Mouse (Mus musculus) midbrain, postnatal 0 days (tissue): ENCODE measurements around the gene Haus6. TPM values are rescaled to one million over a fixed set of nuclear protein-coding genes. Genes with fewer than 3 reads are reported as not detected.

Source experiments
- ATAC-seq: fragments of 200-750 bp; cut with Nextera tagmentation; 2 replicates; pipeline ENCODE4 v1.8.0; 2017; ENCODE audit warnings: moderate number of reproducible peaks, mild to moderate bottlenecking, moderate TSS enrichment, moderate library complexity; ENCODE audit not compliant: low FRiP score
- DNase-seq: peaks from one replicate; pipeline ENCODE4 v3.0.0-alpha.2; 2015; ENCODE audit warnings: low spot score
- H3K27ac ChIP-seq: fragments of 300-500 bp; sonication (generic); 2 replicates; pipeline ENCODE4 v1.5.1; 2014; ENCODE audit warnings: low read depth, mild to moderate bottlenecking, low read length, mixed read lengths
- H3K27me3 ChIP-seq: fragments of 300-500 bp; sonication (generic); 2 replicates; pipeline ENCODE4 v1.6.1; 2014; ENCODE audit warnings: low read length, control low read depth, mixed read lengths; ENCODE audit not compliant: insufficient read depth
- H3K36me3 ChIP-seq: fragments of 300-500 bp; sonication (generic); 2 replicates; pipeline ENCODE4 v1.6.1; 2014; ENCODE audit warnings: low read length, control low read depth, mixed read lengths; ENCODE audit not compliant: insufficient read depth
- H3K4me1 ChIP-seq: fragments of 300-500 bp; sonication (generic); 2 replicates; pipeline ENCODE4 v1.6.1; 2014; ENCODE audit warnings: mild to moderate bottlenecking, control low read depth, antibody characterized with exemption, low read length, mixed read lengths; ENCODE audit not compliant: insufficient read depth
- H3K4me2 ChIP-seq: fragments of 300-500 bp; sonication (generic); 2 replicates; pipeline ENCODE4 v1.6.1; 2014; ENCODE audit warnings: low read depth, mild to moderate bottlenecking, low read length, mixed read lengths; ENCODE audit not compliant: poor library complexity, severe bottlenecking
- H3K4me3 ChIP-seq: fragments of 300-500 bp; sonication (generic); 2 replicates; pipeline ENCODE4 v1.5.1; 2014; ENCODE audit warnings: low read depth, mild to moderate bottlenecking, low read length, moderate library complexity
- H3K9ac ChIP-seq: fragments of 300-500 bp; sonication (generic); replicated peaks from 2 replicates; pipeline ENCODE4 v1.6.1; 2014; ENCODE audit warnings: mild to moderate bottlenecking, low read length, moderate library complexity, mixed read lengths; ENCODE audit not compliant: poor library complexity, severe bottlenecking
- H3K9me3 ChIP-seq: fragments of 300-500 bp; sonication (generic); 2 replicates; pipeline ENCODE4 v1.6.1; 2016; ENCODE audit warnings: low read length, control low read depth
- CTCF ChIP-seq: IDR thresholded peaks from 2 replicates; pipeline ENCODE4 v1.5.1; 2016; ENCODE audit warnings: antibody characterized with exemption, mild to moderate bottlenecking
- WGBS: fragments of 180-500 bp; shearing (Covaris S2); extraction: QIAGEN DNeasy Blood & Tissue Kit; methylation state at CpG from one replicate; pipeline ENCODE4 v1.1.7; 2014; 5-methylcytosine and 5-hydroxymethylcytosine counted together
- polyA plus RNA-seq: library from polyadenylated mRNA; unstranded; fragments of >200 nt; fragmentation: Nextera tagmentation; extraction: Ambion mirVana; gene quantifications from 2 replicates; pipeline ENCODE4 v1.2.1, GENCODE M21; 2015
- total RNA-seq: library from RNA; depleted of rRNA; stranded (reverse); fragments of >200 nt; gene quantifications from 2 replicates; pipeline ENCODE4 v1.2.3, GENCODE M21; 2014; rRNA removed

Haus6 gene
- total and polyA plus RNA-seq, 2 experiments from 2014 or later: 3.7 to 4.2 TPM

- no peak for TF ChIP-seq CTCF
- Histone ChIP-seq H3K27ac (no peak overlapping the region), H3K4me2 (no peak overlapping the region), H3K9me3 (no peaks in the 10 kb centered on the region), H3K4me3 (no peak overlapping the region), H3K27me3 (no peaks in the 10 kb centered on the region), H3K9ac (no peak overlapping the region), H3K4me1 (no peaks in the 10 kb centered on the region), H3K36me3 (no peaks in the 10 kb centered on the region)
- DNase-seq (no peak), ATAC-seq (no peak)
- 78% methylated on average over 1 of the region's 1 CpGs for WGBS
Observed at GRCm38 (mm10) chr4:86541573-86541972, 70.3 kb downstream of the Haus6 start.

- Histone ChIP-seq H3K27me3 (no peaks in the 10 kb centered on the region), H3K4me2 (no peak overlapping the region), H3K9me3 (no peaks in the 10 kb centered on the region), H3K27ac (no peak overlapping the region), H3K9ac (no peak overlapping the region), H3K36me3 (no peaks in the 10 kb centered on the region), H3K4me1 (no peaks in the 10 kb centered on the region), H3K4me3 (no peak overlapping the region)
- TF ChIP-seq CTCF: no peak
- DNase-seq (no peak), ATAC-seq (no peak)
- whole genome bisulfite sequencing: 95% methylated on average over 5 of the region's 5 CpGs
Observed at GRCm38 (mm10) chr4:86538936-86539335, 72.9 kb downstream of the Haus6 start.

GRCm38 (mm10) chr4:86537972-86538371 is 73.9 kb downstream of the Haus6 start:
- peak; percentile 53 for TF ChIP-seq CTCF
- ATAC-seq: no peak
- H3K9ac ChIP-seq: no peak overlapping the region

GRCm38 (mm10) chr4:86534091-86534481 is 77.8 kb downstream of the Haus6 start:
- 69% methylated on average over 5 of the region's 5 CpGs for WGBS
- no peaks in the 10 kb centered on the region for H3K9me3 ChIP-seq
- ATAC-seq (no peak), DNase-seq (no peak)
- TF ChIP-seq CTCF: no peak
- no peak overlapping the region for H3K9ac ChIP-seq
- no peaks in the 10 kb centered on the region for H3K4me1 ChIP-seq
- H3K4me2 ChIP-seq: no peak overlapping the region
- no peaks in the 10 kb centered on the region for H3K36me3 ChIP-seq
- H3K27ac ChIP-seq: no peak overlapping the region
- H3K27me3 ChIP-seq: no peaks in the 10 kb centered on the region
- H3K4me3 ChIP-seq: no peak overlapping the region

More at GRCm38 (mm10) chr4:86537972-86538371, 73.9 kb downstream of the Haus6 start:
- H3K27ac ChIP-seq: no peak overlapping the region
- H3K27me3 ChIP-seq: no peaks in the 10 kb centered on the region
- H3K9me3 ChIP-seq: no peaks in the 10 kb centered on the region
- no peaks in the 10 kb centered on the region for H3K4me1 ChIP-seq
- WGBS: 41% methylated on average over 4 of the region's 4 CpGs
- no peak overlapping the region for H3K4me3 ChIP-seq
- no peak overlapping the region for H3K4me2 ChIP-seq
- DNase-seq: peak; percentile 33
- H3K36me3 ChIP-seq: no peaks in the 10 kb centered on the region

- no peak for DNase-seq
- Histone ChIP-seq H3K9me3 (no peaks in the 10 kb centered on the region), H3K4me2 (no peak overlapping the region), H3K4me3 (no peak overlapping the region), H3K4me1 (no peaks in the 10 kb centered on the region), H3K9ac (no peak overlapping the region), H3K27ac (no peak overlapping the region), H3K27me3 (no peaks in the 10 kb centered on the region), H3K36me3 (no peaks in the 10 kb centered on the region)
- 82% methylated on average over 8 of the region's 8 CpGs for WGBS
- no peak for TF ChIP-seq CTCF
- ATAC-seq: no peak
Observed at GRCm38 (mm10) chr4:86533406-86534090, 78.3 kb downstream of the Haus6 start.

- Histone ChIP-seq H3K27ac (no peak overlapping the region), H3K9me3 (no peaks in the 10 kb centered on the region), H3K4me2 (no peak overlapping the region), H3K4me3 (no peak overlapping the region), H3K27me3 (no peaks in the 10 kb centered on the region), H3K9ac (no peak overlapping the region), H3K4me1 (no peaks in the 10 kb centered on the region), H3K36me3 (no peaks in the 10 kb centered on the region)
- no peak for DNase-seq
- 72% methylated on average over 6 of the region's 6 CpGs for WGBS
- no peak for ATAC-seq
- no peak for TF ChIP-seq CTCF
Observed at GRCm38 (mm10) chr4:86529161-86529560, 82.7 kb downstream of the Haus6 start.

Other genes with a start within 250 kb of the Haus6 start
- not detected in 2 replicates for gene Saxo1, start 53.7 kb downstream of the Haus6 start, total RNA-seq
- not detected in 2 replicates for gene Saxo1, start 53.7 kb downstream of the Haus6 start, polyA plus RNA-seq
- gene Rraga, start 36.4 kb downstream of the Haus6 start, total RNA-seq: 34.7 and 48.1 TPM in 2 replicates
- gene Rraga, start 36.4 kb downstream of the Haus6 start, polyA plus RNA-seq: 157 and 161 TPM in 2 replicates
- gene Plin2, start 58.0 kb upstream of the Haus6 start, total RNA-seq: 28.8 and 29.7 TPM in 2 replicates
- 26.4 and 28.9 TPM in 2 replicates for gene Plin2, start 58.0 kb upstream of the Haus6 start, polyA plus RNA-seq
- gene Dennd4c, start 136.5 kb upstream of the Haus6 start, total RNA-seq: 9.5 and 22.6 TPM in 2 replicates
- 1.4 and 2.6 TPM in 2 replicates for gene Dennd4c, start 136.5 kb upstream of the Haus6 start, polyA plus RNA-seq
- gene Rps6, start 245.4 kb upstream of the Haus6 start, total RNA-seq: 941 and 988 TPM in 2 replicates
- 310 and 336 TPM in 2 replicates for gene Rps6, start 245.4 kb upstream of the Haus6 start, polyA plus RNA-seq